Mouse (Mus musculus): Measurements from ENCODE around the gene OR5BS1P.
"Not testable (repeated sequence)": the region's sequence is repeated elsewhere in the genome, so short reads cannot be mapped to it uniquely, and the experiment has no call there.

Gene OR5BS1P

GRCm38 (mm10) chr15:98469596-98469995 lies at the start of gene OR5BS1P:
Gene OR5BS1P, plus strand, starts transcription at chr15:98469896.
- DNase-seq = no peak

- DNase-seq = no peak
Observed at GRCm38 (mm10) chr15:98420897-98421296, 48.8 kb upstream of the OR5BS1P start.

GRCm38 (mm10) chr15:98424326-98424725 lies 45.4 kb upstream of the OR5BS1P start:
- no peak for DNase-seq

- DNase-seq = no peak
Observed at GRCm38 (mm10) chr15:98424753-98425152, 44.9 kb upstream of the OR5BS1P start.

GRCm38 (mm10) chr15:98425188-98425587 lies 44.5 kb upstream of the OR5BS1P start:
- no peak for DNase-seq

- not testable (repeated sequence) for DNase-seq
Observed at GRCm38 (mm10) chr15:98430925-98431324, 38.8 kb upstream of the OR5BS1P start, which contains the start of gene Olfr282. Gene Olfr282, plus strand, starts transcription at chr15:98431225.

GRCm38 (mm10) chr15:98444561-98444960 lies 25.1 kb upstream of the OR5BS1P start:
- no peak for DNase-seq

GRCm38 (mm10) chr15:98448521-98448920 lies 21.2 kb upstream of the OR5BS1P start:
- peak in 1 of 2 experiments; percentile 2 for DNase-seq

- no peak for DNase-seq
Observed at GRCm38 (mm10) chr15:98452288-98452687, 17.4 kb upstream of the OR5BS1P start, which contains the start of gene Olfr281. Gene Olfr281, plus strand, starts transcription at chr15:98452588.

GRCm38 (mm10) chr15:98471539-98471938 lies 1.8 kb downstream of the OR5BS1P start:
- DNase-seq = no peak

GRCm38 (mm10) chr15:98474958-98475357 lies 5.3 kb downstream of the OR5BS1P start:
- DNase-seq = no peak

- peak; percentile 41 to 53 for DNase-seq
Observed at GRCm38 (mm10) chr15:98475382-98475781, 5.7 kb downstream of the OR5BS1P start.

GRCm38 (mm10) chr15:98476281-98476680 lies 6.6 kb downstream of the OR5BS1P start:
- DNase-seq = no peak

- no peak for DNase-seq
Observed at GRCm38 (mm10) chr15:98479568-98480102, 9.9 kb downstream of the OR5BS1P start.

GRCm38 (mm10) chr15:98482701-98483100 lies 13.0 kb downstream of the OR5BS1P start, which contains the start of gene Lalba:
Gene Lalba, minus strand, starts transcription at chr15:98482721.
- no peak for DNase-seq

GRCm38 (mm10) chr15:98483907-98484886 lies 14.5 kb downstream of the OR5BS1P start:
- DNase-seq = no peak

- no peak for DNase-seq
Observed at GRCm38 (mm10) chr15:98486433-98487021, 16.8 kb downstream of the OR5BS1P start.

- no peak for DNase-seq
Observed at GRCm38 (mm10) chr15:98491332-98491731, 21.6 kb downstream of the OR5BS1P start.

- DNase-seq = no peak
Observed at GRCm38 (mm10) chr15:98492102-98492501, 22.4 kb downstream of the OR5BS1P start, which contains the start of gene Olfr279. Gene Olfr279, plus strand, starts transcription at chr15:98492402.

- DNase-seq = no peak
Observed at GRCm38 (mm10) chr15:98497631-98498030, 27.9 kb downstream of the OR5BS1P start.

GRCm38 (mm10) chr15:98503317-98503716 lies 33.6 kb downstream of the OR5BS1P start:
- DNase-seq = no peak

GRCm38 (mm10) chr15:98504514-98504913 lies 34.8 kb downstream of the OR5BS1P start:
- DNase-seq = peak; percentile 56 to 59

- DNase-seq = no peak
Observed at GRCm38 (mm10) chr15:98506253-98506957, 36.7 kb downstream of the OR5BS1P start.
